Mouse (Mus musculus) embryonic facial prominence, embryonic 13.5 days (tissue): ENCODE results near the gene Slc25a45. TPM values are rescaled to one million over a fixed set of nuclear protein-coding genes. Genes with fewer than 3 reads are reported as not detected.
A peak's percentile ranks its signal among the peaks of the same experiment; 100 is the strongest.
"Not testable (repeated sequence)": the region's sequence is repeated elsewhere in the genome, so short reads cannot be mapped to it uniquely, and the experiment has no call there.

Experiments used
- ATAC-seq: fragments of 200-750 bp; cut with Nextera tagmentation; 2 replicates; pipeline ENCODE4 v1.8.0; 2017; ENCODE audit warnings: low read depth; ENCODE audit not compliant: insufficient number of reproducible peaks, insufficient read depth, low FRiP score, low TSS enrichment
- H3K27ac ChIP-seq: fragments of 300-500 bp; sonication (generic); 2 replicates; pipeline ENCODE4 v1.5.1; 2015; ENCODE audit warnings: moderate library complexity, mild to moderate bottlenecking, inconsistent platforms
- H3K27me3 ChIP-seq: fragments of 300-500 bp; sonication (generic); 2 replicates; pipeline ENCODE4 v1.6.1; 2015; ENCODE audit warnings: mild to moderate bottlenecking, inconsistent platforms
- H3K36me3 ChIP-seq: fragments of 300-500 bp; sonication (generic); 2 replicates; pipeline ENCODE4 v1.6.1; 2015; ENCODE audit warnings: mild to moderate bottlenecking, inconsistent platforms
- H3K4me1 ChIP-seq: fragments of 300-500 bp; sonication (generic); 2 replicates; pipeline ENCODE4 v1.6.1; 2015; ENCODE audit warnings: inconsistent platforms
- H3K4me2 ChIP-seq: fragments of 300-500 bp; sonication (generic); 2 replicates; pipeline ENCODE4 v1.6.1; 2015; ENCODE audit warnings: moderate library complexity, mild to moderate bottlenecking, inconsistent platforms
- H3K4me3 ChIP-seq: fragments of 300-500 bp; sonication (generic); 2 replicates; pipeline ENCODE4 v1.5.1; 2015; ENCODE audit warnings: mild to moderate bottlenecking, inconsistent platforms
- H3K9ac ChIP-seq: fragments of 300-500 bp; sonication (generic); 2 replicates; pipeline ENCODE4 v1.6.1; 2015; ENCODE audit warnings: mild to moderate bottlenecking, inconsistent platforms
- H3K9me3 ChIP-seq: fragments of 300-500 bp; sonication (generic); 2 replicates; pipeline ENCODE4 v1.6.1; 2016; ENCODE audit warnings: inconsistent platforms
- WGBS: fragments of 180-500 bp; shearing (Covaris S2); methylation state at CpG from one replicate; pipeline ENCODE4 v1.1.7; 2015; ENCODE audit warnings: mixed read lengths; 5-methylcytosine and 5-hydroxymethylcytosine counted together
- polyA plus RNA-seq: library from polyadenylated mRNA; unstranded; fragments of >200 nt; fragmentation: Nextera tagmentation; extraction: Ambion mirVana; gene quantifications from 2 replicates; pipeline ENCODE4 v1.2.1, GENCODE M21; 2015

Gene Slc25a45
- polyA plus RNA-seq, 1 experiment from 2014 or later = 4.5 TPM

GRCm38 (mm10) chr19:5871273-5871672, 6.3 kb upstream of the Slc25a45 start:
- peak overlapping the region; percentile 14; the same call in 1 of the 2 replicates for H3K4me3 ChIP-seq
- peaks cover 45% of the 10 kb centered on the region for H3K4me1 ChIP-seq

GRCm38 (mm10) chr19:5871683-5872082, 5.9 kb upstream of the Slc25a45 start:
- H3K4me3 ChIP-seq = no peak overlapping the region
- H3K27ac ChIP-seq = peak overlapping the region; percentile 85
- ATAC-seq = no peak
- peak overlapping the region; percentile 41 for H3K4me2 ChIP-seq
- peaks cover 49% of the 10 kb centered on the region for H3K36me3 ChIP-seq
- H3K27me3 ChIP-seq = no peaks in the 10 kb centered on the region
- peak overlapping the region; percentile 60 for H3K9ac ChIP-seq
- 33% methylated on average over 6 of the region's 6 CpGs for whole genome bisulfite sequencing
- H3K9me3 ChIP-seq = no peaks in the 10 kb centered on the region
- peaks cover 45% of the 10 kb centered on the region for H3K4me1 ChIP-seq

More at GRCm38 (mm10) chr19:5871273-5871672, 6.3 kb upstream of the Slc25a45 start:
- H3K27ac ChIP-seq = peak overlapping the region; percentile 85
- no peaks in the 10 kb centered on the region for H3K9me3 ChIP-seq
- WGBS = 4% methylated on average over 7 of the region's 7 CpGs
- H3K4me2 ChIP-seq = peak overlapping the region; percentile 41
- H3K27me3 ChIP-seq = no peaks in the 10 kb centered on the region
- peak overlapping the region; percentile 60 for H3K9ac ChIP-seq
- ATAC-seq = peak; percentile 39; the same call in 1 of the 2 replicates
- H3K36me3 ChIP-seq = peaks cover 53% of the 10 kb centered on the region

- H3K27me3 ChIP-seq = no peaks in the 10 kb centered on the region
- peak overlapping the region; percentile 27; the same call in 1 of the 2 replicates for H3K9ac ChIP-seq
- H3K9me3 ChIP-seq = no peaks in the 10 kb centered on the region
- no peak for ATAC-seq
- peaks cover 41% of the 10 kb centered on the region for H3K36me3 ChIP-seq
- H3K4me2 ChIP-seq = no peak overlapping the region
- 0 out of 2 replicates have a peak overlapping the region, but pooled peaks have one; percentile 22 for H3K27ac ChIP-seq
- no peak overlapping the region for H3K4me3 ChIP-seq
- H3K4me1 ChIP-seq = peaks cover 50% of the 10 kb centered on the region
- WGBS = 86% methylated on average over 4 of the region's 4 CpGs
Measured at GRCm38 (mm10) chr19:5872528-5872927, 5.1 kb upstream of the Slc25a45 start.

GRCm38 (mm10) chr19:5872931-5873556, 4.6 kb upstream of the Slc25a45 start:
- no peak for ATAC-seq
- Histone ChIP-seq H3K9ac (peak overlapping the region; percentile 27), H3K4me2 (no peak overlapping the region), H3K36me3 (peaks cover 36% of the 10 kb centered on the region), H3K4me3 (no peak overlapping the region), H3K27me3 (no peaks in the 10 kb centered on the region), H3K9me3 (no peaks in the 10 kb centered on the region), H3K27ac (no peak overlapping the region), H3K4me1 (peaks cover 55% of the 10 kb centered on the region)
- WGBS = 86% methylated on average over 19 of the region's 19 CpGs

GRCm38 (mm10) chr19:5874391-5874968, 3.1 kb upstream of the Slc25a45 start:
- Histone ChIP-seq H3K27ac (no peak overlapping the region), H3K4me1 (peaks cover 62% of the 10 kb centered on the region)
- 10% methylated on average over 13 of the region's 13 CpGs for WGBS

GRCm38 (mm10) chr19:5874969-5875480, 2.6 kb upstream of the Slc25a45 start, which contains the start of gene Frmd8:
Gene Frmd8 (minus strand): TSS chr19:5875274.
- Histone ChIP-seq H3K9me3 (no peaks in the 10 kb centered on the region), H3K36me3 (peaks cover 16% of the 10 kb centered on the region), H3K4me1 (peaks cover 62% of the 10 kb centered on the region), H3K9ac (peak within 1 kb of the TSS; percentile 89), H3K4me2 (peak within 1 kb of the TSS; percentile 88), H3K4me3 (peak within 1 kb of the TSS; percentile 83), H3K27me3 (no peaks in the 10 kb centered on the region), H3K27ac (peak within 1 kb of the TSS; percentile 39)
- peak; percentile 78 for ATAC-seq
- WGBS = under 1% methylated on average over 37 of the region's 37 CpGs

More at GRCm38 (mm10) chr19:5874391-5874968, 3.1 kb upstream of the Slc25a45 start:
- Histone ChIP-seq H3K4me2 (peak overlapping the region; percentile 88), H3K9me3 (no peaks in the 10 kb centered on the region), H3K36me3 (peaks cover 21% of the 10 kb centered on the region), H3K4me3 (peak overlapping the region; percentile 83), H3K27me3 (no peaks in the 10 kb centered on the region), H3K9ac (peak overlapping the region; percentile 89)
- no peak for ATAC-seq

- WGBS = 72% methylated on average over 7 of the region's 7 CpGs
- Histone ChIP-seq H3K4me1 (peaks cover 36% of the 10 kb centered on the region), H3K36me3 (no peaks in the 10 kb centered on the region), H3K9me3 (no peaks in the 10 kb centered on the region), H3K4me3 (peak overlapping the region; percentile 20; the same call in 1 of the 2 replicates), H3K4me2 (peak overlapping the region; percentile 32; the same call in 1 of the 2 replicates), H3K27me3 (no peaks in the 10 kb centered on the region), H3K27ac (peak overlapping the region; percentile 74; the same call in 1 of the 2 replicates), H3K9ac (peak overlapping the region; percentile 58)
- no peak for ATAC-seq
Measured at GRCm38 (mm10) chr19:5878362-5878722, 734 bp downstream of the Slc25a45 start.

GRCm38 (mm10) chr19:5878916-5879315, 1.3 kb downstream of the Slc25a45 start:
- H3K4me3 ChIP-seq = no peak overlapping the region
- peak overlapping the region; percentile 58; the same call in 1 of the 2 replicates for H3K9ac ChIP-seq
- H3K27me3 ChIP-seq = no peaks in the 10 kb centered on the region
- no peak for ATAC-seq
- H3K4me2 ChIP-seq = no peak overlapping the region
- no peaks in the 10 kb centered on the region for H3K9me3 ChIP-seq
- no peaks in the 10 kb centered on the region for H3K36me3 ChIP-seq
- peaks cover 30% of the 10 kb centered on the region for H3K4me1 ChIP-seq
- no peak overlapping the region for H3K27ac ChIP-seq
- 81% methylated on average over 3 of the region's 3 CpGs for WGBS

GRCm38 (mm10) chr19:5879735-5880134, 2.1 kb downstream of the Slc25a45 start:
- H3K4me3 ChIP-seq = no peak overlapping the region
- no peaks in the 10 kb centered on the region for H3K36me3 ChIP-seq
- H3K9ac ChIP-seq = 0 out of 2 replicates have a peak overlapping the region, but pooled peaks have one; percentile 7
- no peak overlapping the region for H3K27ac ChIP-seq
- H3K27me3 ChIP-seq = no peaks in the 10 kb centered on the region
- H3K9me3 ChIP-seq = no peaks in the 10 kb centered on the region
- WGBS = 88% methylated on average over 7 of the region's 7 CpGs
- H3K4me2 ChIP-seq = no peak overlapping the region
- H3K4me1 ChIP-seq = peaks cover 23% of the 10 kb centered on the region
- no peak for ATAC-seq

- no peak overlapping the region for H3K27ac ChIP-seq
- H3K9me3 ChIP-seq = no peaks in the 10 kb centered on the region
- 87% methylated on average over 6 of the region's 6 CpGs for WGBS
- ATAC-seq = no peak
- no peak overlapping the region for H3K4me3 ChIP-seq
- no peaks in the 10 kb centered on the region for H3K36me3 ChIP-seq
- H3K27me3 ChIP-seq = no peaks in the 10 kb centered on the region
- H3K9ac ChIP-seq = no peak overlapping the region
- H3K4me2 ChIP-seq = no peak overlapping the region
- H3K4me1 ChIP-seq = peaks cover 17% of the 10 kb centered on the region; the same call in 1 of the 2 replicates
Measured at GRCm38 (mm10) chr19:5881155-5881554, 3.5 kb downstream of the Slc25a45 start.

- ATAC-seq, H3K9ac ChIP-seq, H3K4me2 ChIP-seq, H3K27me3 ChIP-seq, H3K36me3 ChIP-seq, H3K4me3 ChIP-seq, H3K9me3 ChIP-seq, H3K27ac ChIP-seq: not testable (repeated sequence)
- 73% methylated on average over 5 of the region's 5 CpGs for WGBS
- peaks cover 17% of the 10 kb centered on the region; the same call in 1 of the 2 replicates for H3K4me1 ChIP-seq
Measured at GRCm38 (mm10) chr19:5882079-5882478, 4.5 kb downstream of the Slc25a45 start.
